Mouse (Mus musculus) liver, adult 2 months (tissue): Measurements from ENCODE around the gene Anapc10.

ENCODE experiments used
- CTCF ChIP-seq: fragments of 200-500 bp; IDR thresholded peaks from 2 replicates; pipeline ENCODE4 v1.5.1; 2011; ENCODE audit warnings: low read depth, low read length, control low read depth
- POLR2A ChIP-seq: fragments of 200-500 bp; IDR thresholded peaks from 2 replicates; pipeline ENCODE4 v1.6.1; 2011; ENCODE audit warnings: low read length, control low read depth; ENCODE audit not compliant: insufficient read depth; ENCODE audit errors: extremely low read depth

DNA sequence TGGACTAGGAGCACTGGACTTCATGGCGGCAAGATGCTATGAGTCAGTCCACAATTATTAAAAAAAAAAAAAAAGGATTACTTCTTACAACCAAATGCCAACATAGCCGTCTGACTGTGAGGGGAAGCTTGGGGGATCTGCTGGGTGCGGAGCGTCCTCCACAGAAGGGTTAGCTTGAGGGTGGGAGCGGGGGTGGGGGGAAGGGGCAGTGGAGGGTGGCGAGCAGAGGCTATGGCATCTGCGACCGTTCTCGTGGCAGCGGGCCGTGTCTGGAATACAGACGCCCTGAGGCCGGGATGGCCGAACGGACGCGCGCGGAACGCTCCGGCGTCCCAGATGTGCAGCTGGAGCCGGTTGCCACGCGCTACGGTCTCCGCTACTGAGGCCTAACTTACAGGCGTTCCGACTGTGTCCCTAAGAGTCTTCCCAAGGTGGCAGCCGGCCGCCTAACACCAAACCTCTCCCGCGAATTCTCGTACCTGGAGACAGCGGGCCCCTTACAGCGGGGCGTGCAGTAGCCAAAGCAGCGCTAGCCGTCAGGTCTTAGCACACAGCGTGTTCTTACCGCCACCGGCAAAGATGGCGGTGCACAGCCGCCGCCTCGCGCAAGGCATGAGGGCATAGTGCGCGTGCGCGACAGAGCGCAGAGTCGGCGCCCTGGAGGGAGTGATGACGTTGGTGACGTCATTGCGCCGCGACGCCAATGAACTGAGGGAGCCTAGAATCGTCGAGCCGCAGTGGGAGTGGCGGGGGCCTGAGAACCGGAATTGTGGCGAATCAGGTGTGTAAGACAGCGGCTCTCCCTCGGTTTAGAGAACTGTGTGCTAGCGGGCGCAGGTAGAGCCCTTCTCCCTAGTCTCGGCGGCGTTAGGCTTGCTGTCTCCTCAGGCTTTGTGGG, at the start of gene Anapc10, which contains the start of gene Abce1:
- TF ChIP-seq CTCF (no peak), POLR2A (peak; percentile 43)
